Mouse (Mus musculus): ENCODE results near the gene Ppm1h.

GRCm38 (mm10) chr10:122763596-122763995, 85.0 kb downstream of the Ppm1h start:
- TF ChIP-seq CTCF (IDR thresholded peaks at IDR 0.05) (no peak), EP300 (IDR thresholded peaks at IDR 0.05) (no peak)

Measured in lung, postnatal 0 days (tissue).